Mouse (Mus musculus): Measurements from ENCODE around the gene Abcg1. TPM values are rescaled to one million over a fixed set of nuclear protein-coding genes. Genes with fewer than 3 reads are reported as not detected.

The Abcg1 gene
- polyA plus RNA-seq, 1 experiment from 2014 or later: 19.3 TPM

GRCm38 (mm10) chr17:31103823-31104222, 46.3 kb downstream of the Abcg1 start:
- 79% methylated on average over 8 of the region's 8 CpGs for WGBS
- Histone ChIP-seq H3K4me3 (replicated peaks; ENCODE audit: low read length) (no peak overlapping the region), H3K27ac (ENCODE audit: low read length) (no peak overlapping the region), H3K9me3 (ENCODE audit: control insufficient read depth, low read length) (no peaks in the 10 kb centered on the region), H3K9ac (replicated peaks; ENCODE audit: low read depth, low read length) (no peak overlapping the region), H3K27me3 (replicated peaks; ENCODE audit: control insufficient read depth, insufficient read depth, low read length) (no peaks in the 10 kb centered on the region), H3K36me3 (ENCODE audit: control insufficient read depth, insufficient read depth) (0 out of 2 replicates have a peak, but pooled peaks cover under 1% of the 10 kb centered on the region), H3K4me2 (ENCODE audit: low read length) (no peak overlapping the region), H3K4me1 (replicated peaks; ENCODE audit: control insufficient read depth, insufficient read depth, low read length) (no peaks in the 10 kb centered on the region)
- ATAC-seq: no peak

- Histone ChIP-seq H3K27me3 (replicated peaks; ENCODE audit: control insufficient read depth, insufficient read depth, low read length) (no peaks in the 10 kb centered on the region), H3K9ac (replicated peaks; ENCODE audit: low read depth, low read length) (no peak overlapping the region), H3K27ac (ENCODE audit: low read length) (no peak overlapping the region), H3K4me3 (replicated peaks; ENCODE audit: low read length) (no peak overlapping the region), H3K4me1 (replicated peaks; ENCODE audit: control insufficient read depth, insufficient read depth, low read length) (0 out of 2 replicates have a peak, but pooled peaks cover 2% of the 10 kb centered on the region), H3K9me3 (ENCODE audit: control insufficient read depth, low read length) (no peaks in the 10 kb centered on the region), H3K36me3 (ENCODE audit: control insufficient read depth, insufficient read depth) (peaks cover 15% of the 10 kb centered on the region), H3K4me2 (ENCODE audit: low read length) (no peak overlapping the region)
- WGBS: 89% methylated on average over 15 of the region's 15 CpGs
- no peak for ATAC-seq
Measured at GRCm38 (mm10) chr17:31108388-31108787, 50.9 kb downstream of the Abcg1 start.

GRCm38 (mm10) chr17:31113191-31113856, 55.8 kb downstream of the Abcg1 start:
- no peak overlapping the region for H3K4me3 ChIP-seq (replicated peaks; ENCODE audit: low read length)
- H3K9ac ChIP-seq (replicated peaks; ENCODE audit: low read depth, low read length): no peak overlapping the region
- no peak for ATAC-seq
- H3K27me3 ChIP-seq (replicated peaks; ENCODE audit: control insufficient read depth, insufficient read depth, low read length): no peaks in the 10 kb centered on the region
- 22% methylated on average over 9 of the region's 9 CpGs for WGBS
- H3K9me3 ChIP-seq (ENCODE audit: control insufficient read depth, low read length): no peaks in the 10 kb centered on the region
- H3K36me3 ChIP-seq (ENCODE audit: control insufficient read depth, insufficient read depth): peaks cover 15% of the 10 kb centered on the region
- 0 out of 2 replicates have a peak, but pooled peaks cover 3% of the 10 kb centered on the region for H3K4me1 ChIP-seq (replicated peaks; ENCODE audit: control insufficient read depth, insufficient read depth, low read length)
- no peak overlapping the region for H3K4me2 ChIP-seq (ENCODE audit: low read length)
- H3K27ac ChIP-seq (ENCODE audit: low read length): no peak overlapping the region

- ATAC-seq: no peak
- Histone ChIP-seq H3K27me3 (replicated peaks; ENCODE audit: control insufficient read depth, insufficient read depth, low read length) (no peaks in the 10 kb centered on the region), H3K4me1 (replicated peaks; ENCODE audit: control insufficient read depth, insufficient read depth, low read length) (0 out of 2 replicates have a peak, but pooled peaks cover 3% of the 10 kb centered on the region), H3K4me2 (ENCODE audit: low read length) (no peak overlapping the region), H3K9ac (replicated peaks; ENCODE audit: low read depth, low read length) (no peak overlapping the region), H3K4me3 (replicated peaks; ENCODE audit: low read length) (no peak overlapping the region), H3K27ac (ENCODE audit: low read length) (no peak overlapping the region), H3K9me3 (ENCODE audit: control insufficient read depth, low read length) (no peaks in the 10 kb centered on the region), H3K36me3 (ENCODE audit: control insufficient read depth, insufficient read depth) (peaks cover 5% of the 10 kb centered on the region)
- 84% methylated on average over 6 of the region's 6 CpGs for WGBS
Measured at GRCm38 (mm10) chr17:31116063-31116462, 58.6 kb downstream of the Abcg1 start.

- no peaks in the 10 kb centered on the region for H3K9me3 ChIP-seq (ENCODE audit: control insufficient read depth, low read length)
- H3K27ac ChIP-seq (ENCODE audit: low read length): no peak overlapping the region
- H3K9ac ChIP-seq (replicated peaks; ENCODE audit: low read depth, low read length): no peak overlapping the region
- no peaks in the 10 kb centered on the region for H3K27me3 ChIP-seq (replicated peaks; ENCODE audit: control insufficient read depth, insufficient read depth, low read length)
- no peaks in the 10 kb centered on the region for H3K36me3 ChIP-seq (ENCODE audit: control insufficient read depth, insufficient read depth)
- no peak for ATAC-seq
- 82% methylated on average over 5 of the region's 5 CpGs for WGBS
- no peak overlapping the region for H3K4me2 ChIP-seq (ENCODE audit: low read length)
- no peak overlapping the region for H3K4me3 ChIP-seq (replicated peaks; ENCODE audit: low read length)
- H3K4me1 ChIP-seq (replicated peaks; ENCODE audit: control insufficient read depth, insufficient read depth, low read length): 0 out of 2 replicates have a peak, but pooled peaks cover 3% of the 10 kb centered on the region
Measured at GRCm38 (mm10) chr17:31117946-31118345, 60.5 kb downstream of the Abcg1 start.

- no peaks in the 10 kb centered on the region for H3K36me3 ChIP-seq (ENCODE audit: control insufficient read depth, insufficient read depth)
- H3K27ac ChIP-seq (ENCODE audit: low read length): no peak overlapping the region
- no peaks in the 10 kb centered on the region for H3K4me1 ChIP-seq (replicated peaks; ENCODE audit: control insufficient read depth, insufficient read depth, low read length)
- no peak overlapping the region for H3K4me2 ChIP-seq (ENCODE audit: low read length)
- ATAC-seq: peak; percentile 73
- no peak overlapping the region for H3K9ac ChIP-seq (replicated peaks; ENCODE audit: low read depth, low read length)
- 6% methylated on average over 7 of the region's 7 CpGs for WGBS
- H3K27me3 ChIP-seq (replicated peaks; ENCODE audit: control insufficient read depth, insufficient read depth, low read length): no peaks in the 10 kb centered on the region
- H3K9me3 ChIP-seq (ENCODE audit: control insufficient read depth, low read length): no peaks in the 10 kb centered on the region
- no peak overlapping the region for H3K4me3 ChIP-seq (replicated peaks; ENCODE audit: low read length)
Measured at GRCm38 (mm10) chr17:31119429-31119828, 62.0 kb downstream of the Abcg1 start.

GRCm38 (mm10) chr17:31121975-31122374, 64.5 kb downstream of the Abcg1 start:
- no peak for ATAC-seq
- 8% methylated on average over 8 of the region's 8 CpGs for WGBS
- Histone ChIP-seq H3K9ac (replicated peaks; ENCODE audit: low read depth, low read length) (no peak overlapping the region), H3K27ac (ENCODE audit: low read length) (no peak overlapping the region), H3K27me3 (replicated peaks; ENCODE audit: control insufficient read depth, insufficient read depth, low read length) (no peaks in the 10 kb centered on the region), H3K9me3 (ENCODE audit: control insufficient read depth, low read length) (no peaks in the 10 kb centered on the region), H3K36me3 (ENCODE audit: control insufficient read depth, insufficient read depth) (no peaks in the 10 kb centered on the region), H3K4me2 (ENCODE audit: low read length) (no peak overlapping the region), H3K4me1 (replicated peaks; ENCODE audit: control insufficient read depth, insufficient read depth, low read length) (peaks cover 3% of the 10 kb centered on the region), H3K4me3 (replicated peaks; ENCODE audit: low read length) (no peak overlapping the region)

- Histone ChIP-seq H3K36me3 (ENCODE audit: control insufficient read depth, insufficient read depth) (no peaks in the 10 kb centered on the region), H3K9ac (replicated peaks; ENCODE audit: low read depth, low read length) (no peak overlapping the region), H3K4me3 (replicated peaks; ENCODE audit: low read length) (no peak overlapping the region), H3K27me3 (replicated peaks; ENCODE audit: control insufficient read depth, insufficient read depth, low read length) (no peaks in the 10 kb centered on the region), H3K27ac (ENCODE audit: low read length) (no peak overlapping the region), H3K4me2 (ENCODE audit: low read length) (no peak overlapping the region), H3K4me1 (replicated peaks; ENCODE audit: control insufficient read depth, insufficient read depth, low read length) (peaks cover 3% of the 10 kb centered on the region), H3K9me3 (ENCODE audit: control insufficient read depth, low read length) (no peaks in the 10 kb centered on the region)
- 50% methylated on average over 9 of the region's 9 CpGs for WGBS
- ATAC-seq: peak; percentile 59; the same call in 1 of the 2 replicates
Measured at GRCm38 (mm10) chr17:31125548-31126266, 68.2 kb downstream of the Abcg1 start.

GRCm38 (mm10) chr17:31128708-31129318, 71.3 kb downstream of the Abcg1 start:
- Histone ChIP-seq H3K4me2 (ENCODE audit: low read length) (no peak overlapping the region), H3K9me3 (ENCODE audit: control insufficient read depth, low read length) (no peaks in the 10 kb centered on the region), H3K27me3 (replicated peaks; ENCODE audit: control insufficient read depth, insufficient read depth, low read length) (no peaks in the 10 kb centered on the region), H3K9ac (replicated peaks; ENCODE audit: low read depth, low read length) (no peak overlapping the region), H3K4me3 (replicated peaks; ENCODE audit: low read length) (no peak overlapping the region), H3K36me3 (ENCODE audit: control insufficient read depth, insufficient read depth) (no peaks in the 10 kb centered on the region), H3K27ac (ENCODE audit: low read length) (no peak overlapping the region), H3K4me1 (replicated peaks; ENCODE audit: control insufficient read depth, insufficient read depth, low read length) (peaks cover 3% of the 10 kb centered on the region)
- no peak for ATAC-seq
- 80% methylated on average over 9 of the region's 9 CpGs for WGBS

Measured in forebrain, embryonic 16.5 days (tissue).